Mouse (Mus musculus): ENCODE measurements around the gene Ggt1.

Gene Ggt1

DNA sequence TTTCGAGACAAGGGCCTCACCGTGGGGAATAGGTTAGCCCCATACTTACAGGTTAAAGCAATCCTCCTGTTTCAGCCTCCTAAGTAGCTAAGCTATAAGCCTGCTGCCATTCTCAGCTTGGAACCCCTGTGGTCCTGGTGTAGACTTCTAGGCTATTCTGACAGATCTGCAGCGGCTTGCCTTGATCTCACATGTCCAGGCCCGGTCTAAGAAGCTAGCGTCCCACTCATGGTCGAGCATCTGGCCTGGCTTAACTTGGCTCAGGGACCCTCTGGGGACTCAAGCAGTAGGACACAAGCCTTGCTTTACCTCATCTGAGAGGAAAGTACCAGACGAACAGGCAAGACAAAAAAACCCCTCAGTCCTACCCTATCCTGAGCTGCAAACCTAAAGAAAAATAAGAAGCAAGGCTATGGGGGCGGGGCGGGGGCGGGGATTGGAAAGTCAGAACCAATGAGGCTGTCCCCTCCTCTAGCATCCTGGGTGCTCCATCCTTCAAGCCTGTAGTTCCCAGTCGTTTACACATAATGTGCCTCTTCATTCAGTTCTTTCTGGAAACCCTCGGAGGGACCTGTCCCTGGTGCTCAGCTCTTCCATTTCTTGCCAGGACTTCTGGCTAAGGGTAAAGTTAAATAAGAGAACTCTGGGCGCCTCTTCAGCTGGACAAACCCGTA lies 73.8 kb downstream of the Ggt1 start:
- no peak for DNase-seq

- DNase-seq: peak; percentile 93
Measured at GRCm38 (mm10) chr10:75635693-75636055, 74.3 kb downstream of the Ggt1 start.
